7 mouse cellular contexts compared by ENCODE assay signal in genomic region chr15:98662198-98662566, GRCm38 (mm10). TPM values are rescaled to one million over a fixed set of nuclear protein-coding genes. Genes with fewer than 3 reads are reported as not detected.
DNase-seq lines count a peak whose midpoint lies in the region; ATAC-seq and TF ChIP-seq lines count a peak whose summit lies in the region.

No protein-coding gene starts in this region.

- peak in 1 of 2 experiments; percentile 41 for DNase-seq in spleen, adult 2 months (ENCODE audit: low read depth in 1 of 2, low spot score in 2 of 2)
- DNase-seq in spleen, adult 18-20 months: no peak
- no peak for DNase-seq in embryonic facial prominence, embryonic 10.5 days (ENCODE audit: low spot score)
- DNase-seq in induced T-regulatory cell, adult 2 months (ENCODE audit: low read depth): peak; percentile 78
- DNase-seq in midbrain, embryonic 14.5 days: no peak
- DNase-seq in layer of hippocampus, postnatal 36 days: no peak
- DNase-seq in cerebellum, adult 11 months: no peak

- peak overlapping the region; percentile 88 for H3K9ac ChIP-seq in midbrain, embryonic 14.5 days (replicated peaks; ENCODE audit: low read length)

- TF ChIP-seq POLR2A in spleen, adult 2 months (IDR thresholded peaks at IDR 0.05; ENCODE audit: low read depth, low read length): no peak

- under 1% methylated on average over 14 of the region's 14 CpGs for WGBS in spleen, adult 2 months
- 2% methylated on average over 14 of the region's 14 CpGs for WGBS in embryonic facial prominence, embryonic 10.5 days
- WGBS in midbrain, embryonic 14.5 days: under 1% methylated on average over 14 of the region's 14 CpGs

- H3K4me3 ChIP-seq in spleen, adult 2 months (ENCODE audit: extremely low read depth, insufficient read depth, insufficient read length): peak overlapping the region; percentile 94
- H3K4me3 ChIP-seq in embryonic facial prominence, embryonic 10.5 days: peak overlapping the region; percentile 93
- peak overlapping the region; percentile 85 for H3K4me3 ChIP-seq in midbrain, embryonic 14.5 days (replicated peaks; ENCODE audit: low read depth, low read length)

- ATAC-seq in midbrain, embryonic 14.5 days (ENCODE audit: low FRiP score, low TSS enrichment): no peak

- peak overlapping the region; percentile 89 for H3K27ac ChIP-seq in spleen, adult 2 months (ENCODE audit: insufficient read depth, low read length)
- H3K27ac ChIP-seq in embryonic facial prominence, embryonic 10.5 days (replicated peaks): peak overlapping the region; percentile 98
- peak overlapping the region; percentile 91 for H3K27ac ChIP-seq in midbrain, embryonic 14.5 days (replicated peaks; ENCODE audit: low read depth, low read length)

- no peak for TF ChIP-seq CTCF in spleen, adult 2 months (IDR thresholded peaks at IDR 0.05; ENCODE audit: extremely low read depth, insufficient read depth, insufficient read length, insufficient replicate concordance)

- no peaks in the 10 kb centered on the region for H3K9me3 ChIP-seq in embryonic facial prominence, embryonic 10.5 days
- no peaks in the 10 kb centered on the region for H3K9me3 ChIP-seq in midbrain, embryonic 14.5 days (ENCODE audit: control insufficient read depth, low read length)

- H3K27me3 ChIP-seq in spleen, adult 2 months (ENCODE audit: control insufficient read depth, insufficient read depth, low read length): no peaks in the 10 kb centered on the region
- no peaks in the 10 kb centered on the region for H3K27me3 ChIP-seq in embryonic facial prominence, embryonic 10.5 days (replicated peaks; ENCODE audit: low read depth, poor library complexity, severe bottlenecking)
- no peaks in the 10 kb centered on the region for H3K27me3 ChIP-seq in midbrain, embryonic 14.5 days (ENCODE audit: control insufficient read depth, insufficient read depth, low read length)

- H3K4me1 ChIP-seq in spleen, adult 2 months (ENCODE audit: control insufficient read depth, insufficient read depth, insufficient read length): no peaks in the 10 kb centered on the region
- peaks cover 14% of the 10 kb centered on the region for H3K4me1 ChIP-seq in embryonic facial prominence, embryonic 10.5 days
- H3K4me1 ChIP-seq in midbrain, embryonic 14.5 days (ENCODE audit: control insufficient read depth, insufficient read depth, low read length): peaks cover 9% of the 10 kb centered on the region; the same call in 1 of the 2 replicates

- H3K36me3 ChIP-seq in spleen, adult 2 months (ENCODE audit: control insufficient read depth, insufficient read depth, low read length): peaks cover 15% of the 10 kb centered on the region
- H3K36me3 ChIP-seq in embryonic facial prominence, embryonic 10.5 days (replicated peaks): peaks cover 38% of the 10 kb centered on the region
- peaks cover 16% of the 10 kb centered on the region for H3K36me3 ChIP-seq in midbrain, embryonic 14.5 days (ENCODE audit: control insufficient read depth, insufficient read depth, low read length)

- peak overlapping the region; percentile 83 for H3K4me2 ChIP-seq in midbrain, embryonic 14.5 days (ENCODE audit: low read length)

RNA-seq across cellular contexts. Expression of gene Ddx23, which starts 0.5 kb away (rescaled TPM):
- 31.5 and 31.8 TPM in 2 replicates for polyA plus RNA-seq in spleen, adult 2 months (2012; rRNA removed)
- polyA plus RNA-seq in embryonic facial prominence, embryonic 10.5 days (2016; fragmentation: Nextera tagmentation; extraction: Ambion mirVana): 31.2 and 32.1 TPM in 2 replicates
- polyA plus RNA-seq in midbrain, embryonic 14.5 days (2014; fragmentation: Nextera tagmentation; extraction: Ambion mirVana): 17.7 and 24.9 TPM in 2 replicates
- total RNA-seq in layer of hippocampus, postnatal 36 days (2021): 10 to 100 TPM; 87.5 to 92.0 TPM

RNA-seq across cellular contexts. Expression of gene Rnd1, which starts 15.1 kb away (rescaled TPM):
- 3.4 and 4.4 TPM in 2 replicates for polyA plus RNA-seq in spleen, adult 2 months (2012; rRNA removed)
- polyA plus RNA-seq in embryonic facial prominence, embryonic 10.5 days (2016; fragmentation: Nextera tagmentation; extraction: Ambion mirVana): 0.88 and 1.5 TPM in 2 replicates
- polyA plus RNA-seq in midbrain, embryonic 14.5 days (2014; fragmentation: Nextera tagmentation; extraction: Ambion mirVana): 7.4 and 9.2 TPM in 2 replicates
- 1 to 10 TPM; 7.2 to 7.6 TPM for total RNA-seq in layer of hippocampus, postnatal 36 days (2021)

RNA-seq across cellular contexts. Expression of gene Cacnb3, which starts 31.5 kb away (rescaled TPM):
- polyA plus RNA-seq in spleen, adult 2 months (2012; rRNA removed): 22.4 and 31.0 TPM in 2 replicates
- polyA plus RNA-seq in embryonic facial prominence, embryonic 10.5 days (2016; fragmentation: Nextera tagmentation; extraction: Ambion mirVana): 32.3 and 37.0 TPM in 2 replicates
- 130 and 136 TPM in 2 replicates for polyA plus RNA-seq in midbrain, embryonic 14.5 days (2014; fragmentation: Nextera tagmentation; extraction: Ambion mirVana)
- total RNA-seq in layer of hippocampus, postnatal 36 days (2021): 100 to 1,000 TPM; 198 to 206 TPM

RNA-seq across cellular contexts. Expression of gene Ccdc65, which starts 45.8 kb away (rescaled TPM):
- polyA plus RNA-seq in spleen, adult 2 months (2012; rRNA removed): not detected in 2 replicates
- polyA plus RNA-seq in embryonic facial prominence, embryonic 10.5 days (2016; fragmentation: Nextera tagmentation; extraction: Ambion mirVana): 0.60 and 0.80 TPM in 2 replicates
- polyA plus RNA-seq in midbrain, embryonic 14.5 days (2014; fragmentation: Nextera tagmentation; extraction: Ambion mirVana): 5.7 and 6.3 TPM in 2 replicates
- 10 to 100 TPM in 1 of 2 experiments, 1 to 10 TPM in 1; 8.0 to 10.1 TPM for total RNA-seq in layer of hippocampus, postnatal 36 days (2021)

RNA-seq across cellular contexts. Expression of gene Adcy6, which starts 52.3 kb away (rescaled TPM):
- 23.2 and 24.2 TPM in 2 replicates for polyA plus RNA-seq in spleen, adult 2 months (2012; rRNA removed)
- 11.6 and 14.0 TPM in 2 replicates for polyA plus RNA-seq in embryonic facial prominence, embryonic 10.5 days (2016; fragmentation: Nextera tagmentation; extraction: Ambion mirVana)
- polyA plus RNA-seq in midbrain, embryonic 14.5 days (2014; fragmentation: Nextera tagmentation; extraction: Ambion mirVana): 9.6 and 12.2 TPM in 2 replicates
- 10 to 100 TPM; 43.7 to 48.8 TPM for total RNA-seq in layer of hippocampus, postnatal 36 days (2021)
